Mouse (Mus musculus) thymus, adult 2 months (tissue): Measurements from ENCODE around the gene Spocd1. TPM values are rescaled to one million over a fixed set of nuclear protein-coding genes. Genes with fewer than 3 reads are reported as not detected.

Experiments used
- DNase-seq: peaks from one replicate; pipeline ENCODE4 v3.0.0; 2021
- H3K27ac ChIP-seq: fragments of 200-500 bp; 2 replicates; pipeline ENCODE4 v1.5.1; 2012; ENCODE audit warnings: low read length, control low read depth; ENCODE audit not compliant: control insufficient read depth, insufficient read depth
- H3K27me3 ChIP-seq: fragments of 200-500 bp; 2 replicates; pipeline ENCODE4 v1.6.1; 2012; ENCODE audit warnings: mild to moderate bottlenecking, low read length, moderate library complexity, mixed read lengths; ENCODE audit not compliant: control insufficient read depth, insufficient read depth
- H3K36me3 ChIP-seq: fragments of 200-500 bp; 2 replicates; pipeline ENCODE4 v1.6.1; 2012; ENCODE audit warnings: mild to moderate bottlenecking, low read length, moderate library complexity; ENCODE audit not compliant: control insufficient read depth, insufficient read depth
- H3K4me1 ChIP-seq: fragments of 200-500 bp; replicated peaks from 2 replicates; pipeline ENCODE4 v1.6.1; 2012; ENCODE audit warnings: low read length; ENCODE audit not compliant: control insufficient read depth, insufficient read depth
- H3K4me3 ChIP-seq: fragments of 200-500 bp; 2 replicates; pipeline ENCODE4 v1.5.1; 2012; ENCODE audit warnings: mild to moderate bottlenecking, low read length, control low read depth, moderate library complexity; ENCODE audit not compliant: control insufficient read depth, insufficient read depth
- CTCF ChIP-seq: fragments of 200-500 bp; IDR thresholded peaks from 2 replicates; pipeline ENCODE4 v1.5.1; 2012; ENCODE audit warnings: mild to moderate bottlenecking, control low read depth, low read length, moderate library complexity, borderline replicate concordance; ENCODE audit not compliant: control insufficient read depth, poor library complexity, insufficient read depth; ENCODE audit errors: extremely low read depth
- POLR2A ChIP-seq: fragments of 200-500 bp; IDR thresholded peaks from 2 replicates; pipeline ENCODE4 v1.6.1; 2012; ENCODE audit warnings: mild to moderate bottlenecking, low read length, control low read depth, moderate library complexity; ENCODE audit not compliant: control insufficient read depth, poor library complexity, insufficient read depth; ENCODE audit errors: extremely low read depth
- WGBS: fragments of 180-500 bp; shearing (Covaris S2); methylation state at CpG from one replicate; pipeline ENCODE4 v1.1.7; 2018; 5-methylcytosine and 5-hydroxymethylcytosine counted together
- polyA plus RNA-seq: library from polyadenylated mRNA; depleted of rRNA; stranded (reverse); fragments of >200 nt; gene quantifications from 2 replicates; pipeline ENCODE4 v1.2.3, GENCODE M21; 2012

Spocd1 gene
- polyA plus RNA-seq, 1 experiment = 0.11 TPM

- Histone ChIP-seq H3K27me3 (peaks cover 33% of the 10 kb centered on the region), H3K27ac (no peak overlapping the region), H3K4me1 (peaks cover 26% of the 10 kb centered on the region), H3K36me3 (no peaks in the 10 kb centered on the region), H3K4me3 (peak overlapping the region; percentile 30)
- TF ChIP-seq POLR2A (no peak), CTCF (no peak)
- WGBS = 3% methylated on average over 50 of the region's 53 CpGs
- peak; percentile 42 for DNase-seq
Measured at GRCm38 (mm10) chr4:129987825-129988504, 58.9 kb downstream of the Spocd1 start.

DNA sequence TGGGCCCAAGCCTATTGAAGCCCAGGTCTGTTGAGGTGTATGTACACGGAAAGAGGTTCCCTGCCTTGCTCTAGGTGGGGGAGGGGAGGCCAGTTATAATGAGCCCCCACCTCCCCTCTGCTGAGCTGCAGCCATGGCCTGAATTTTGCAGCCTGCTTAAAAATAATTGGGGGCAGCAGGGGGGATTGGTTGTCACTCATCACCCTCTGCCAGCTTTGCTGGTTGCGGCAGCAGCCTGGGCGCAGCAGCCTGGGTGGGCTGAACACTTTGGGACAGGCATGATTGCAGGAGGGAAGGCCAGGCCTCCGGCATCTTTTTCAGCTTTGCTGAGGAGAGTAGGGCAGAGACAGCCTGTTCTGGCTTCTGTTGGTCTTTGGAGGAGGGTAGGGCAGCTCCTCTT, 60.9 kb downstream of the Spocd1 start:
- H3K4me1 ChIP-seq = peaks cover 24% of the 10 kb centered on the region
- H3K4me3 ChIP-seq = no peak overlapping the region
- no peak for DNase-seq
- no peaks in the 10 kb centered on the region for H3K36me3 ChIP-seq
- TF ChIP-seq POLR2A (no peak), CTCF (no peak)
- WGBS = 97% methylated on average over 4 of the region's 4 CpGs
- H3K27me3 ChIP-seq = peaks cover 25% of the 10 kb centered on the region
- H3K27ac ChIP-seq = no peak overlapping the region

GRCm38 (mm10) chr4:129992720-129993119, 63.7 kb downstream of the Spocd1 start:
- Histone ChIP-seq H3K36me3 (no peaks in the 10 kb centered on the region), H3K27ac (no peak overlapping the region), H3K27me3 (peaks cover 10% of the 10 kb centered on the region; the same call in 1 of the 2 replicates), H3K4me1 (peaks cover 4% of the 10 kb centered on the region; the same call in 1 of the 2 replicates), H3K4me3 (no peak overlapping the region)
- 93% methylated on average over 16 of the region's 16 CpGs for WGBS
- TF ChIP-seq POLR2A = no peak
- no peak for TF ChIP-seq CTCF
- DNase-seq = no peak

DNA sequence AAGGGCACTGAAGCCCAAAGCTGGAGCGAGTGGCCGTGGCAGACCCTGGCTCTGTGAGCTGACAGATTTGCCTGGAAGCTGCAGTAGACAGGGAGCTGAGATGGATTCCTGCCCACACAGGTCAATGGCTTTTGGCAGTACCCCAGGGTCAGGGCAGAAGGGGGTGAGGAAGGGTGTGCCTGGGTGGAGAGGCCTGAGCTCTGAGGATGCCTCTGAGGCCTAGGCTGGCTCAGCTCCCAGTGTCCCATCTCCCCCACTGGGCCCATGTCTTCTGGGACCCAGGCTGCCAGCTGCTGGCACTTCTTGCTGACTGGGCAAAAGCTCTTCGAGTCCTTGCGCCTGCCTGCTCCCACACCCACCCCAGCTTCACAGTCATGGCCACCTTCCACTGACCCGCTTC, 64.2 kb downstream of the Spocd1 start:
- WGBS = 93% methylated on average over 5 of the region's 5 CpGs
- peaks cover 7% of the 10 kb centered on the region; the same call in 1 of the 2 replicates for H3K27me3 ChIP-seq
- no peak for DNase-seq

GRCm38 (mm10) chr4:129993944-129994695, 65.1 kb downstream of the Spocd1 start:
- H3K4me1 ChIP-seq = no peaks in the 10 kb centered on the region
- peaks cover 2% of the 10 kb centered on the region; the same call in 1 of the 2 replicates for H3K27me3 ChIP-seq
- DNase-seq = no peak
- 96% methylated on average over 16 of the region's 16 CpGs for WGBS
- H3K27ac ChIP-seq = no peak overlapping the region
- no peaks in the 10 kb centered on the region for H3K36me3 ChIP-seq
- no peak overlapping the region for H3K4me3 ChIP-seq
- TF ChIP-seq CTCF (no peak), POLR2A (no peak)

More for the DNA sequence above, 64.2 kb downstream of the Spocd1 start:
- peaks cover under 1% of the 10 kb centered on the region; the same call in 1 of the 2 replicates for H3K4me1 ChIP-seq
- no peaks in the 10 kb centered on the region for H3K36me3 ChIP-seq
- H3K4me3 ChIP-seq = no peak overlapping the region
- H3K27ac ChIP-seq = no peak overlapping the region
- no peak for TF ChIP-seq CTCF
- no peak for TF ChIP-seq POLR2A

DNA sequence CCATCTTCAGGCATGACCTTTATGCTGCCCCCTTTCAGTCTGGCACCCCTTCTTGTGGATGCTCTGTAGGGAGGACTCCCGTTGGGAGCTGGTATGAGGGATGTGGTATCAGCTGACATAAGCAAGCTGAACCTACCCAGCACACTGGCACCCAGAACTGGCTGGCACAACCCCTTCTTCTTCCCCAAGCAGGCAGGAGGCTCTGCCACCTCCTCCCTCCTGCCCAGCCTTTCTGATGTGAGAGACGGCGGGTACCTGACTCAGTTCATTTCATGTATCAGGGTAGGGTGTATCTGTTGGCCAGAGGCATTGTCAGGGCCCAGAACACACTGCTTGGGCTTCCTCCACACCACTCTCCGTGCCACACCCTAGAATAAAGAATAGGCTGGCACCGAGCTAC, 65.7 kb downstream of the Spocd1 start:
- no peaks in the 10 kb centered on the region for H3K36me3 ChIP-seq
- no peak for DNase-seq
- WGBS = 81% methylated on average over 5 of the region's 5 CpGs
- H3K4me1 ChIP-seq = no peaks in the 10 kb centered on the region
- TF ChIP-seq POLR2A = no peak
- no peak for TF ChIP-seq CTCF
- peaks cover 2% of the 10 kb centered on the region; the same call in 1 of the 2 replicates for H3K27me3 ChIP-seq
- H3K4me3 ChIP-seq = no peak overlapping the region
- H3K27ac ChIP-seq = no peak overlapping the region

GRCm38 (mm10) chr4:129995255-129995654, 66.2 kb downstream of the Spocd1 start:
- TF ChIP-seq POLR2A (no peak), CTCF (no peak)
- peaks cover 2% of the 10 kb centered on the region; the same call in 1 of the 2 replicates for H3K27me3 ChIP-seq
- WGBS = 65% methylated on average over 8 of the region's 8 CpGs

More at GRCm38 (mm10) chr4:129995255-129995654, 66.2 kb downstream of the Spocd1 start:
- no peak for DNase-seq
- no peaks in the 10 kb centered on the region for H3K36me3 ChIP-seq
- H3K4me3 ChIP-seq = no peak overlapping the region
- H3K27ac ChIP-seq = no peak overlapping the region
- H3K4me1 ChIP-seq = no peaks in the 10 kb centered on the region
